Mouse (Mus musculus) myocyte (in vitro differentiated cells): ENCODE data around the gene Ceacam16.
A peak's percentile ranks its signal among the peaks of the same experiment; 100 is the strongest.

Source experiments
- CEBPB ChIP-seq: IDR thresholded peaks from 2 replicates; pipeline ENCODE4 v1.6.1; 2011; ENCODE audit warnings: mild to moderate bottlenecking, moderate library complexity; ENCODE audit not compliant: poor library complexity, insufficient read depth, severe bottlenecking
- E2F4 ChIP-seq: IDR thresholded peaks from one replicate; pipeline ENCODE4 v1.6.1; 2011; ENCODE audit warnings: mild to moderate bottlenecking, control low read depth, moderate library complexity; ENCODE audit not compliant: insufficient read depth
- MYOD1 ChIP-seq, 3 experiments: IDR thresholded peaks; one replicate each; pipeline ENCODE4 v1.6.1; 2011; ENCODE audit warnings: control low read depth in 2 of 3, low read depth in 2 of 3, mild to moderate bottlenecking in 2 of 3, moderate library complexity in 1 of 3; ENCODE audit not compliant: insufficient read length in 2 of 3, control insufficient read depth in 1 of 3
- POLR2A ChIP-seq: IDR thresholded peaks from one replicate; pipeline ENCODE4 v1.6.1; 2011; ENCODE audit warnings: low read depth, mild to moderate bottlenecking, control low read depth, moderate library complexity; ENCODE audit not compliant: insufficient read length
- TCF12 ChIP-seq: IDR thresholded peaks from one replicate; pipeline ENCODE4 v1.6.1; 2011; ENCODE audit warnings: mild to moderate bottlenecking, control low read depth; ENCODE audit not compliant: poor library complexity, insufficient read depth, severe bottlenecking
- USF1 ChIP-seq: IDR thresholded peaks from one replicate; pipeline ENCODE4 v1.6.1; 2011; ENCODE audit warnings: low read depth, mild to moderate bottlenecking, control low read depth, moderate library complexity

DNA sequence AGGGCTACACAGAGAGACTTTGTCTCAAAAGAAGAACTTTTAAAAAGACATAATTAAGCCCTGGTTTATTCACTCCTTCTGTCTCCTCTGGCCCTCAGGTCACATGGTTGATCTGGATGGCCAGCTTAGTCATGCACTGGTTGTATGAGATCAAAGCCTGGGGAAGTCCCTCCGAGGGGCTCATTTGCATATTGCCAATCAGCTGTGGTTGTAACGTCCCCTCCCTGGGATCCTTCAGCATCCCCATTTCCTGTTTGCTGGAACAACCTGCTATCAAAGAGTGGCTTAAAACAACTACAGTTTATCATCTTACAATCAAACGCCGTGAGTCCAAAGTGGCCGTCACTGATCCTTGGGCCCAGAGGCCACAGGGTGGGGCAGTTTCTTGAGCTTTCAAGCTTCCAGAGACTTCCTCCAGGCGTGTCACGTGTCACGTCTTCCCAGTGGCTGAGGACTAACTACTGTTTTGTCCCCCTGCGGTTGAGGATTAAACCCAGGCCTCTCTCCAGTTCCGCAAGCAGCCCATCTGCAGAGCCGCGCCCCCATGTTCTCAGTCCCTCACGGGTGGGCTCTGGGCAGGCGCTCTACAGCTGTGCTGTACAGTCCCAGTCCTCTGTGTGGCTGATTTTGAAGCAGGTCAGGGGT, 15.8 kb upstream of the Ceacam16 start:
- TF ChIP-seq POLR2A (no peak), TCF12 (no peak), E2F4 (no peak), CEBPB (no peak), MYOD1 (IDR thresholded peaks at IDR 0.05; ENCODE audit: control insufficient read depth in 1 of 3, insufficient read length in 2 of 3, low read depth in 2 of 3) (no peak), USF1 (peak; percentile 44)
